Mouse (Mus musculus): ENCODE results near the gene Ttll5. TPM values are rescaled to one million over a fixed set of nuclear protein-coding genes. Genes with fewer than 3 reads are reported as not detected.

The Ttll5 gene
- total RNA-seq, 2 experiments from 2014 or later, result 13.0 to 13.4 TPM

DNA sequence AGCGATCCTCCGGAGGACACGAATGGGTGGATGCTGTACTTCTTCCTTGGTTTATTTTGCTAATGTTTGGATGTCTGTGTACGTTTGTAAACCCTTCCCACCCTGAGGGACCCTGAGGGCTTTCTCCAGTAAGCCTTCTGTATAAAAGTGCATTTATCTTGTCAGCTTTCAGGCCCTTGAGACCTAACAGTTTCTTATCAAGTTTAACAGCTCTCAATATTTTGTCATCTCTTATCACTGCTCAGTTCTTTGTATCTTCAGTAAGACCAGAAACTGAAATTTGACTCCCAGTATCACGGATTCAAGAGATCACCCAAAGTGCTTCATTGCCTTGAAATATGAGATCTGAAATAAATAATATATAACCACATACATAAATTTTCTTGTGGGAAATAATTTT is 206.5 kb downstream of the Ttll5 start:
- no peak for DNase-seq (ENCODE audit: low spot score)
- intact Hi-C loops (cut with DNase I), result no loop called here

DNA sequence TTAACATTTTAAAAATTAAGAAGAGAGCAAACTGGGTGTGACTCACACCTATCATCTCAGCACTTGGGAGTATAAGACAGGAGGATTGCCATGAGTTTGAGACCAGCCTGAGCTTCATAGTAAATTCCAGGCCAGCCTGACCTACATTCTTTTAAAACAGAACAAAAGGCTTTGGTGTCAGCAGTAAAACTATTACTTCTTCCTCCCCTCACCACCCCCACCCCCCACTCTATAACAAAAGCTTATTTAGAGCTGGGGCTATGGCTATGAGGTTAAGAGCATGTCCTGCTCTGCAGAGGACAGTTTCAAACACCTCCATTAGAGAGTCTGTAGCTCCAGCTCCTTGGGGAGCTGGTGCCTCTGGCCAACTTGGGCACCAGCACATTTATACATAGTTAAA is 211.1 kb downstream of the Ttll5 start:
- no peak for DNase-seq (ENCODE audit: low spot score)
- intact Hi-C loops (cut with DNase I), result no loop called here

DNA sequence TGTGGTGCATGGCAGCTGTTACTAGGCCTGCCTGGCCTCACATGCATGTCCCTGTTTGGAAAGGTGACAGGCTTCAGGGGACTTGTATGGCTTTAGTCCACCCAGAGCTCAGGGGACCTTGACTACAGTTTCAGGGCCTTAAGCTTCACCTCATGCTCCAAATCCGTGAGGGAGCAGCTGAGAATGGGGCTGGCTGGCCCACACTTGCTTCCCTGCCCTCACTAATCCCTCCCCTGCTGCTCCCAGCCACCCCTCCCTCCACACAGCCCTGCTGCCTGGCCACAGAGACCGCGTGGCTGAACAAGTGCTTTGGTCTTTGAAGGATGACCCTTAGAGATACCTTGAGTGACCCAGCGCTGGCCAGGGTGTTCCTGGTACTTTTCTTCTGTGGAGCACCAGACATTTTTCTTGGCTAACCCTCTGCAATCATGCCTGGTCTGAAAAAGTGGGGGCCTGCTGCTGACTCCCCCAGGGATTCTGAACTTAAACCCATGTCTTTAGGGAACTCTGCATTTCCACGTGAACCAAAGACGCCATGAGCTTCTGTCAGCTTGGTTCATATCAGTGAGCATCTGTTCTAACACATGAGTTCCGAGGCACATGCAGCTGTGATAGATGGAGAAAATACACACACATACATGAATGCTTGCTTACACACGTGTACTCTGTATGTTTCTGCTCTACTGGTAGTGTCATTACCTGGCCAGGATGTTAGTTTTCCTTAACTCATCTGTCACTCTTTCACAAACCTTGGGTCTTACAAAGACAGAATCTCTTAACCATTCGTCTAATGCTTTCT is 212.1 kb downstream of the Ttll5 start:
- intact Hi-C loops (cut with DNase I), result no loop called here

DNA sequence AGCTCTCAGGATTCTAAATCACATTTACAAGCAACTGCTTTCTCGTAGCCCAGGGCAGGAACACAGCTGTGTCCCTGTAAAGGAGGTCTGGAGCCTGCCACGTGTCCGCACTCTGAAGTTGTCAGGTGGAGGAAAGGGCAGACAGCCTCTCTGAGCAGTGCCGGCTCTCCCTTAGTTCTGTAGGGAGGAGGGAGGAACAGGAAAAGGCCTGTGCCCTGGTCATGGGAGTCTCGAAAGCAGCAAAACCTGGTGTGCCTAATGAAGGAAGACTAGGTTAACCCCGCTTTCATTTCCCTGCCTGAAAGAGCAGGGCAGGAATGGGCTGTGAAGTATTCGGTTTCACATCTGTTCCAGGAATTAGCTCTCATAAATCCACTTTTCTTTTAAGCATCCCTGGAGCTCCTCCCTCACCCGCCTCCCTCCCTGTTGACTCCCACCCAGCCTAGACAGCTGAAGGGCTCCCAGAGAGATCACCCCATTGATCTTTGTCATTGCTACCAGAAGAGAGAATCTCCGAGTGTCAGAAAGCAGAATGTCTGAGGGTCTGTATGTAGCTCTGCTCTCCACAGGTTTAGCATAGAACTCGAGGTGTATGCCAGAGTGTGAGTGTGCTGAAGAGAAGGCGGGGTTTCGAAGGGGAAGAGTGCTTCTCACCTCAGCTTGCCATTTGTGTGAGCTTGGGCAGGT is 212.9 kb downstream of the Ttll5 start:
- intact Hi-C loops (cut with DNase I), result no loop called here
- DNase-seq (ENCODE audit: low spot score), result no peak

More for the DNA sequence above, 212.1 kb downstream of the Ttll5 start:
- DNase-seq (ENCODE audit: low spot score), result no peak

DNA sequence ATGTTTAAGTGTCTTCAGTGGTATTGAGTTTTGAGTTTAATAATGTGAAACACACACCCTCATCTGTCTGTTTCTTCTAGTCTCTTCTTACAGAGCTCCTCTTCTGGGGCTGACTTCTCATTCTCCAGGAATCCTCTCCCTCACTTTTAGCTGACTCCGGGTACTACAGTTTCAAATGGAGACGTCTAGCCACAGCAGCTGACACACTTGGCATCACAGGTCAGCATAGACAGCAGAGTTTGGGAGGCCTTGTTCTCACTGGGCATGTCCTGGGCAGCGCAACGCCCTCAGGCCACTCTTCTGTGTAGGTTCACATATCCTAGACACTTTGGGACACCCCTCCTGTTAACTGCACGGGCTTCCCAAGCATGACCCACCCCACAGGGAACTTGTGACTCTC is 214.6 kb downstream of the Ttll5 start:
- intact Hi-C loops (cut with DNase I), result no loop called here
- DNase-seq (ENCODE audit: low spot score), result no peak

DNA sequence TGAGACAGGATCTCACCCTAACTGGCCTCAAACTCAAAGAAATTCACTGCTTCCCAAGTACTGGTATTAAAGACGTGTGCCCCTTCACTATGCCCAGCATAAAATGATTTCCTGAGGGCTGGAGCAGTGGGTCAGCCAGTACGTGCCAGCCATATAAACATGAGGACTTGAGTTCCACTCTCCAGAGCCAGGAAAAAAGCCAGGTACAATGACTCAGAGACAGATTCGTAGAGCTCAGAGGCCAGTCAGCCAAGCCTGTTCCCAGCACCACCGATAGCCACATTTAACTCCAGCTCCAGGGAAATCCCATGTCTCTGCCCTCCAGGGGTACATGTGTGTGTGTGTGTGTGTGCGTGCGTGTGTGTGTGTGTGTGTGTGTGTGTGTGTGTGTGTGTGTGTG is 215.3 kb downstream of the Ttll5 start:
- intact Hi-C loops (cut with DNase I), result no loop called here
- DNase-seq (ENCODE audit: low spot score), result no peak

DNA sequence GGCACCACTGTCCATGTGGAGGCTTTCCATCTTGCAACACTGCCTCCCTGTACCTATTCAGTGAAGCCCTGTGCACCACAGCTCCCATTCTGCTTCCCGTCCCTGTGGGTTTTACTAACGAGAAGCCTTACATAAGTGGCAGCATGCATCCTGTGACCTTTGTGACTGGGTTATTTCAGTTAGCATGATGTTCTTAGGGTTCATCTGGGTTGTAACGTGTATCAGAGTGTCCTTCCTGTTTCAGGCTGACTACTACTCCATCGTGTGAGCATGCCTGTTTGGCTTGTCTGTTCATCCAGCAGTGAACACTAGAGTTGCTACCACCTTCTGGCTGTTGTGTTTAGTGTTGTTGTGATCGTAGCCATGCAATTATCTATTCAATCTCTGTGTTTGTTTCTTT is 221.7 kb downstream of the Ttll5 start:
- DNase-seq (ENCODE audit: low spot score), result no peak
- intact Hi-C loops (cut with DNase I), result no loop called here

DNA sequence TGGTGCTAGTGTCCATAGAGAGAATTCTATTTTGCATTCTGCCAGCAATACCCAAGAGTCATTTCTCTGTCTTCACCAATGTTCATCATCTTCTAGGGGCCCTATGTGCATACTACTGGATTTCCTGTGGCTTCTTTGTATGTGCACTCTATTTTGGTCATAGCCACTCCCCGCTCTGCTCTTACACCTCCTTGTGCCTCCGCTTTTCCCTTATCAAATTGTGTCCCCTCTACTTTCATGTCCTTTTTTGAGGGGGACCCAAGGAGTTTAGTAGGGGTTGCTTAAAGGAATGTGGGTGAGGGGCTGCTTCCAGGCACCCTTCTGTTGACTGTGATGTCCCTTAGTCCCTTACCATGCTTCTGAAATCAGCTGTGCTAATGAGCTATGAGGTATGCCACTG is 222.3 kb downstream of the Ttll5 start:
- intact Hi-C loops (cut with DNase I), result no loop called here
- no peak for DNase-seq (ENCODE audit: low spot score)

DNA sequence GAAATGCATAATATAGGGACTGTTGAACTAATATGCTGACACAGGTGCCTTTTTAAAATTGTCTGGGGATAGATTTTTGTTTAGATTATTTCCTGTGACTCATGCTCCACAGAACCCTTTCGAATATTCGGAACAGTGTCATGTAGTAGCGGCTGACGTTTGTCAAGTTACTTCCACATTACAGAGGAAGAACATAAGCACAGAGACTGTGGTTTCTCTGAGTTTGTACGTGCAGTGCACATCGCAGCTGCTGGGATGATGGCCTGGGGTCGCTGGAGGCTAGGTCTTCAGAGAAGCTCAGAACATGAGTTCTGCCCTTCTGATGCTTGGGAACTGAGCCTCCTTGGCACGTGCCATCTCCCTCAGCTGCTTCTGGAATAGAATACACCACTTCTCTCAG is 222.9 kb downstream of the Ttll5 start:
- no peak for DNase-seq (ENCODE audit: low spot score)
- intact Hi-C loops (cut with DNase I), result no loop called here

DNA sequence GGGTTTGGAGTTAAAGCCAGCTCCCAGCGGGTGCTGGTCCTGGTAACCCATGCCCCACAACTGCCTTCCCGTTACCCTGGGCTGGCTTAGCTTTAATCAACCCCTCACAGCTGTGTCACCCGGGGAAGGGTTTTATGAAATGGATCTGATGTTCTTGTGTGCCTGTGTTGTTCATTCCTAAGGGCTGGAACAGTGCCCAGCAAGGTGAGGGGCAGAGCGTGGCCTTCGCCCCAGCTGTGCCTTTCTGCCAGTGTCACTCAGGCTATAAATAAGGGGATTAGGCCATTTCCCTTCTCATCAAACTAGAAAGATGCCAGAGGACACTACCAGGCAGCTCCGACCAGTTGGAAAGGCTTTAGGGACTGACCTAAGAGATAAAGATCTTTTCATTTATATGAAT is 225.4 kb downstream of the Ttll5 start:
- intact Hi-C loops (cut with DNase I), result no loop called here

DNA sequence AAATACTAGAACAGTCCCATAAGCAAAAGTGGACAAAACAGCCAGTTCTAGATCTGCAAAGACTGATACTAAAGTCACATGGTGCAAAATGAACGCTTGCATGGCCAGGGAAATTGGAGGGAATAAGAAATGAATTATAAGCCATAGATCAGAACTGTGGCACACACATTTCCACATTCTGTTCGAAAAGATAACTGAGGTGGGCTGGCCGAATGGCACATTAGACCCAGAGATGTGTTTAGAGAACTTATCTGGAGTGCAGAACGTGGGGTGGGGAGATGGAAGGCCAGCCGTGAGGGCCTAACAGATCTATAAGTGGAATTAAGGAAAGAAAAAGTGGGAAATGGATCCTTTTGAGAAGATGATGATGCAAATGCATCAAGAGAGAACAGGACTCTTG is 227.0 kb downstream of the Ttll5 start:
- intact Hi-C loops (cut with DNase I), result no loop called here
- no peak for DNase-seq (ENCODE audit: low spot score)

More for the DNA sequence above, 225.4 kb downstream of the Ttll5 start:
- DNase-seq (ENCODE audit: low spot score), result no peak

DNA sequence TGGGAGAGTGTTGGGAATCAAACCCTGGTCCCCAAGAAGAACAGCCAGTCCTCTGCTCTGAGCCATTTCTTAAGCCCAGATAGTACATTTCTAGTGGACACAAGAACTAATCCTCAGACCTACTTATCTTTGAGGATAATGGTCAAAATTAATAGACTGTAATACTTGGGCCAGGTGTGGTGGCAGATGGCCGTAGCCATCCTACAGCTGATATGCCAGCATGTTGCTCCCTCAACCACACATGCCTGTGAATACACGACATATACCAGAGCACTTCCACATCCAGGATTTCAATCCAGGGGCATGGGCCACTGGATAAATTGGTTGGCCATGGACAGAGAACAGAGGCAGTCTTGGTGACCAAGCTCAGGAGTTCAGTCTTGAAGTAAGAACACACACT is 230.8 kb downstream of the Ttll5 start:
- no peak for DNase-seq (ENCODE audit: low spot score)
- intact Hi-C loops (cut with DNase I), result no loop called here

DNA sequence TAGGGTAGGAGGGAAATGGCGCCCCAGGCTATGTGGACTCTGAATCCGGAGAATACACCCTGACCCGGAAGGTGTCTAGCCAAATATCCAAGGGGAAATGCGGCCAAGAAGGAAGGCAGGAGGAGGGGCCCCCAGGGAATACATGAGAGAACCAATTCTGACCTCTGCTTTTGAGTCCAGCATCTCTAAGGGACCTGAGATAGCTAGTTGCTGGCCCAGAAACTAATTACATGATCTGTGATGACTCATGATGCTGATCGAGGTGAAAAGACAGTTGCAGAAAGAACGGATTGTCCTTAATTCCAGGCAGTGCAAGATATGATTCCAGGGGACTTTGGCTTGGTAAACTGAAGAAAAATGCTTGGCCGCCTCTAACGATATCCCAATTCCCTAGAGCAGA is 232.5 kb downstream of the Ttll5 start:
- intact Hi-C loops (cut with DNase I), result no loop called here
- no peak for DNase-seq (ENCODE audit: low spot score)

DNA sequence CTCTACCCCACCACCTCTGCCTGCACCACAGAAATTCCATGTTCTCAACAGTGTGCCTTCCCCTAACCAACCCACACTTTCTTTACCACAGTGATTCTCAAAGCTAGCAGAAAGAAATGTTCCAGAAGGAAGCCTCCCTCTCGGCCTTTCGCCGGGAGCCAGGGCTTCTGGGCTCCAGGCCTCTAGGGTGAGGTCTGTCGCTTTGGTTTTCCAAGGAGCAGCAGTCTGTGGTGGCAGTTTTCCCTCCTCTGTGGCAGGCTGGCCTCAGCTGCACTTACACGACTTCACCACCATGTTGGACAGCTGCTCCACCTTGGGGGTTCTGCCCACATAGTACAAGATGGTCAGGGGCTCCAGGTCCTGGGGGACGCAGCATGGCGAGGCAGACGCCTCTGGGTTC is 233.1 kb downstream of the Ttll5 start:
- intact Hi-C loops (cut with DNase I), result no loop called here
- no peak for DNase-seq (ENCODE audit: low spot score)

DNA sequence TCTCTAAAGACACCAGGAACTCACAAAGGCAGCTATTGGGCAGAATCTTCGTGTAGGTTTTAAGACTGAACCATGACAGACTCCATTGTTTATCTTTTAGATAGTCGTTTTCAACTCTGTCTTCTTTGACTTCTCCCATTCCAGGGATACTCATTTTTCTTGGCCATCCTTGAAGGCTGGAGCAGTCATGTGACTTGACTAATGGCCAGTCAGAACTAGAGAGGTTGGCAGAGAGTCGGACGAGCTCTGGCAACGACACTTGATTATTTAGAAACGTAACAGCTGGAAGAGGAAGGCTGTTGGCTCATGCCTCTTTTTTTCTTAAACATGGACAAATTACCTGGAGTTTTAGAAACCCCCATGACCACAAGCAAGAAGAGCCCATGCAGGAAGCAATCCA is 234.9 kb downstream of the Ttll5 start:
- no peak for DNase-seq (ENCODE audit: low spot score)
- intact Hi-C loops (cut with DNase I), result no loop called here

DNA sequence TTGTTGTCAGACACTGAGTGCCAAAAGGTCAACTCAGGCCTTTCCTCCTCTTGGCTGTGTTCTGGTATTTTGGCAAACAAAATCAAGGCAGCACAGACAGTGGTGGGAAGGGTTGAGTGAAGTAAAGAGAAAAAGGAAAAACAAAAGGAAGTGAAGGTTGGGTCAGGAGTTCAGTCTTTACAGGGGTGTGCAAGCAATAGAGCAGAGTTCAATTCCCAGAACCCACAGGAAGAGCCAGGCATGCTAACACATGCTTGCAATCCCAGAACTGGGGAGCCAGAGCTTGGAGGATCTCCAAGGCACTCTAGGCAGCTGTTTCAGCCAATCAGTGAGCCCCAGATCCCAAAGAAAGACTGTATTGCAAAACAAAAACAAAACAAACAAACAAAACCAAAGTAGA is 240.3 kb downstream of the Ttll5 start:
- no peak for DNase-seq (ENCODE audit: low spot score)
- intact Hi-C loops (cut with DNase I), result no loop called here

DNA sequence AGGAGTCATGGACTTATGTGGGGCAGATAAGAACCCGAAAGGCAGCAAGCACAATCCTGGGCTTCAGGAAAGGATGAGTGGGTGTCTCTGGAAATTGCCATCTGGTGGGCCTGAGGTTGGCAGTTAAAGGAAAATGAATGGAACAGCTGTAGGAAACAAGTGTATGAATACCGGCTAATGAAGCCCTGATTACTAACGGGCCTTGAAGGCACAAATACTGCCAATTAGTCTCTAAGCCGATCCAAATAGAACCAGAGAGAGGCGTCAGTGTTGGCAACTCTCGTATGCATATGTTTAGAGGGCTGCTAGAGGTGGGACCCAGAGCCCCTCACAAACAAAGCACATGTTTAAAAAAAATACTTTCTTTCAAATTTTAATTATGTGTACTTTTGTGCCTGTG is 247.0 kb downstream of the Ttll5 start:
- DNase-seq (ENCODE audit: low spot score), result no peak
- intact Hi-C loops (cut with DNase I), result no loop called here

DNA sequence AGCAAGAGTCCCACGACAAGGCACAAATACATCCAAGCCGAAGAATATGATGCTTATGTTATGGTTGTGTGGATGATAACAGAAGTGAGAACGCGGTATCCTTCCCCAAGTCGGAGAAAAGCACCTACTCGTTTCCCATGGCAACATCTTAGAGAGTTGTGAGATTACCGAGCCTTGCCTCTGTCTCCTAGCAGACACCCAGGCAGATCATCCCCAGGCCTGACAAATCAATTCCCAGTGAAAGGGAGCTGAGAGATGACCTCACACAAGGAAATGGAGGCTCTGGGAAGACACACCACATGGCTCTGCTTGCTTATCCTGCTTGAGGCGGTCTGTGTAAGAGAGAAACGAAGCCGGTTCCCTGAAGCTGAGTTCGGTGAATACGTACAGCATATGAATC is 250.2 kb downstream of the Ttll5 start:
- intact Hi-C loops (cut with DNase I), result loop anchor here (5.0 kb wide), 1 partner anchor 327 kb away; the partner anchor contains the start of gene Flvcr2
- DNase-seq (ENCODE audit: low spot score), result no peak

DNA sequence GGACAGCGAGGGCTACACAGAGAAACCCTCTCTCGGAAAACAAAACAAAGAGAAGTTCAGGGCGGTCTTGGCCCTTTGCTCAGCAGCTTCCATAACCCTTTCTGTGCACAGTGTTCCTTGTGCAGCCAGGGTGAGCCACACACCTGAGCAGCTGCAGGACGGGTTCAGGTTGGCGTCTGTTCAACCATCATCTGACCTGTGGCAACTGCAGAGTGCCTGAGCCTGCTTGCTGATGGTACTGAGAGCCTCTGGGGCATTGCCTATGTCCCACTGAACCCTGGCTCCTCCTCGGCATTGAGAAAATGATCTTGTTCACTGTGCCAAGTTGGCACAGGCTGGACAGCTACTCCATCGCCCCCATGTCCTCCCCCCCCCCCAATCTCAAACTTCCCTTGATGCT is 250.9 kb downstream of the Ttll5 start:
- intact Hi-C loops (cut with DNase I), result loop anchor here (5.0 kb wide), 1 partner anchor 328 kb away; the partner anchor contains the start of gene Flvcr2
- no peak for DNase-seq (ENCODE audit: low spot score)

DNA sequence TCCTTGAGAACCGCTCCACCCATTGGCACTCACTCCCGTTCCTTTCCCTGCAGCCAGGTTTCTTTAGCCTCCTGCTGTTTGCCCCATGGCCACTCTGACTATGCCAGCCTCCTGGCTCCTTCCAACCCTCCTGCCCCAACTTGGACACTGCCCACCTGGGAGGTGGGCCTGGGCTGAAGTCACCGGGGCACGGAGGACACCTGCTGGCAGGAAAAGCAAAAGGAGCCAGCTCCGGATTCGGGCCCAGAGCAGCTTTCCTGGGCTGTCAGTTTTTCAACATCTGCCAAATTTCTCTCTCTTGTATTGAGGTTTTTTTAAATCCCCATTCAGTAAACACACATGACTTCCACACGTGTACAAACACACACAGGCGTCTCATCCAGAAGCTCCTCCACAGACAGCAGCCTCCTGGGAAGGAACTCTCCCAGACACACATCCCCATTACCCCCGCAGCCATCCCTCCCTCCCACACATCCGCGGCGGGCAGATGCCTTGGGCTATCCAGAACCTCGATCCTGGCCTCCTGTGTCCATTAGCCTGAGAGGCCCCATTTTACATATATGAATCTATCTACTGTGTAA is 252.0 kb downstream of the Ttll5 start:
- DNase-seq (ENCODE audit: low spot score), result no peak
- intact Hi-C loops (cut with DNase I), result loop anchor here (5.0 kb wide), 1 partner anchor 329 kb away; the partner anchor contains the start of gene Flvcr2

DNA sequence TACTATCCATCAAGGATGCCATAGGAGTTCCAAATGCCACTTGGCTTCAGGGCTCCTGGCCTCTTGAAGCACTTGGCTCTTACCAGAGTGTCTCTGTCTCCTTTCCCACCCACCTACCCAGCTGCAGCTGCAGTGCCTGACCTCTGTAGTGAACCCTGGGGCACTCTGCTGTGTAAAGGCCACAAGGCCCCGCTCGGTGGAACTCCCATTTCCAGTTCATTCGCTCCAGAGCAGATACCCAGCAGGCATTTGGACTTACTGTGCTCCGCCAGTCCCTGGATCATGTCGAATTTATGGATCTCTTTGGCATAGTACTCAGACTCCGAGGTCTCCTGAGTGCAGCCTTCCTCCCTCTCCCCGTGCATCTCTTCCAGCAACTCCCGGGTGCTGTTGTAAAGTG is 252.9 kb downstream of the Ttll5 start:
- intact Hi-C loops (cut with DNase I), result loop anchor here (5.0 kb wide), 1 partner anchor 330 kb away; the partner anchor contains the start of gene Flvcr2
- no peak for DNase-seq (ENCODE audit: low spot score)

All from heart, postnatal 25 days (tissue).